Mouse (Mus musculus) megakaryocyte progenitor cell, adult 5-6 weeks (primary cell): ENCODE results near the gene Nt5c1b. TPM values are rescaled to one million over a fixed set of nuclear protein-coding genes. Genes with fewer than 3 reads are reported as not detected.
A peak's percentile ranks its signal among the peaks of the same experiment; 100 is the strongest.

Experiments used
- ATAC-seq: replicated peaks from 2 replicates; pipeline ENCODE4 v1.8.0; 2016; ENCODE audit warnings: mild to moderate bottlenecking, moderate TSS enrichment, inconsistent platforms; ENCODE audit not compliant: poor library complexity
- total RNA-seq, 2 experiments: library from RNA; stranded (forward) in 1 of 2; stranded (reverse) in 1 of 2; fragments of 157-497, 149-512 nt in 1 of 2; fragments of 200-1000 nt in 1 of 2; gene quantifications; 2 replicates each; pipeline versions ENCODE4 v1.2.3 to v1.2.4; 2015 to 2017

Gene Nt5c1b
- not detected in 2 replicates for total RNA-seq (2015)
- total RNA-seq (2017) = not detected in 2 replicates

GRCm38 (mm10) chr12:10369673-10370072 is at the start of gene Nt5c1b:
Nt5c1b (plus strand) TSS chr12:10369973.
- no peak for ATAC-seq

GRCm38 (mm10) chr12:10327651-10328050 is 42.1 kb upstream of the Nt5c1b start:
- ATAC-seq = no peak

- ATAC-seq = no peak
These were observed 40.3 kb upstream of the Nt5c1b start for GRCm38 (mm10) chr12:10329460-10329859.

- no peak for ATAC-seq
These were observed 29.2 kb upstream of the Nt5c1b start for GRCm38 (mm10) chr12:10340604-10341003.

- no peak for ATAC-seq
These were observed 19.1 kb upstream of the Nt5c1b start for GRCm38 (mm10) chr12:10350706-10351105.

- ATAC-seq = no peak
These were observed 12.0 kb upstream of the Nt5c1b start for GRCm38 (mm10) chr12:10357756-10358155.

GRCm38 (mm10) chr12:10390671-10391441 is 21.1 kb downstream of the Nt5c1b start, which contains the start of gene Rdh14:
Rdh14 (plus strand) TSS chr12:10390772.
- ATAC-seq = peak; percentile 96

GRCm38 (mm10) chr12:10400788-10401187 is 31.0 kb downstream of the Nt5c1b start:
- ATAC-seq = no peak

- ATAC-seq = peak; percentile 73; the same call in 1 of the 2 replicates
These were observed 32.8 kb downstream of the Nt5c1b start for GRCm38 (mm10) chr12:10402421-10403115.

GRCm38 (mm10) chr12:10410511-10411179 is 40.9 kb downstream of the Nt5c1b start:
- no peak for ATAC-seq

GRCm38 (mm10) chr12:10411453-10411852 is 41.7 kb downstream of the Nt5c1b start:
- no peak for ATAC-seq

- no peak for ATAC-seq
These were observed 52.6 kb downstream of the Nt5c1b start for GRCm38 (mm10) chr12:10422347-10422746.

GRCm38 (mm10) chr12:10425982-10426863 is 56.5 kb downstream of the Nt5c1b start:
- ATAC-seq = no peak

- ATAC-seq = no peak
These were observed 61.2 kb downstream of the Nt5c1b start for GRCm38 (mm10) chr12:10430999-10431398.

GRCm38 (mm10) chr12:10438054-10439001 is 68.6 kb downstream of the Nt5c1b start:
- peak; percentile 91 for ATAC-seq
